Mouse (Mus musculus): ENCODE data around the gene Gk2. TPM values are rescaled to one million over a fixed set of nuclear protein-coding genes. Genes with fewer than 3 reads are reported as not detected.

Gene Gk2
- polyA plus RNA-seq, 1 experiment from 2014 or later, result not detected

GRCm38 (mm10) chr5:97462856-97463255, 6.0 kb upstream of the Gk2 start:
- H3K4me3 ChIP-seq (ENCODE audit: low read depth, low read length), result no peak overlapping the region
- no peaks in the 10 kb centered on the region for H3K9me3 ChIP-seq (replicated peaks; ENCODE audit: control insufficient read depth, low read length, poor library complexity, severe bottlenecking)
- no peaks in the 10 kb centered on the region for H3K4me1 ChIP-seq (ENCODE audit: control insufficient read depth, insufficient read depth, low read length)
- H3K27ac ChIP-seq (ENCODE audit: low read length), result no peak overlapping the region
- no peaks in the 10 kb centered on the region for H3K27me3 ChIP-seq (ENCODE audit: control insufficient read depth, insufficient read depth, low read depth, low read length)
- H3K9ac ChIP-seq (ENCODE audit: low read depth, low read length), result no peak overlapping the region
- WGBS, result 94% methylated on average over 3 of the region's 3 CpGs
- H3K36me3 ChIP-seq (ENCODE audit: control insufficient read depth, insufficient read depth, low read length), result no peaks in the 10 kb centered on the region
- no peak overlapping the region for H3K4me2 ChIP-seq (ENCODE audit: low read length)
- ATAC-seq, result no peak

DNA sequence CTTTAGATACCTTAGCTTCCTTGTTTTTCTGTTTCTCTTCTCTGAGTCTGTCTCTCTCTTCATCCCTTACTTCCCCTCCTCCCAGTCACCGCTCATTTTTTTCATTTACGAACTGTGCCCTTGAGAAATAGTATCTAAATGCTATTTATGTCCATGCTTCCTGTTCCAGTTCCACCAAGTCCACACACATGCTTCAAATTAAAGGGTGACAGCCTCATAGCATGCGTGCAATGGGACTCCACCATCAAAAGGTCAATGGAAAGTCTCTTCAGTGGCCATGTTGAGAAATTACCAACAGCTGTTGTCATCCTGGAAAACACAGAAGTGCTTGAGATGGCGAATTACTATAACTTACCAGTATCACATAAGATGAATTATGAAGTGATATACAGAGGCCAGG, 5.4 kb downstream of the Gk2 start:
- ATAC-seq, result no peak

GRCm38 (mm10) chr5:97444191-97444590, 12.6 kb downstream of the Gk2 start:
- no peak for ATAC-seq
- Histone ChIP-seq H3K36me3 (ENCODE audit: control insufficient read depth, insufficient read depth, low read length) (no peaks in the 10 kb centered on the region), H3K9me3 (replicated peaks; ENCODE audit: control insufficient read depth, low read length, poor library complexity, severe bottlenecking) (peaks cover 3% of the 10 kb centered on the region; the same call in 1 of the 2 replicates), H3K4me1 (ENCODE audit: control insufficient read depth, insufficient read depth, low read length) (no peaks in the 10 kb centered on the region), H3K4me3 (ENCODE audit: low read depth, low read length) (no peak overlapping the region), H3K9ac (ENCODE audit: low read depth, low read length) (no peak overlapping the region), H3K27ac (ENCODE audit: low read length) (no peak overlapping the region), H3K27me3 (ENCODE audit: control insufficient read depth, insufficient read depth, low read depth, low read length) (no peaks in the 10 kb centered on the region), H3K4me2 (ENCODE audit: low read length) (no peak overlapping the region)
- WGBS, result 50% methylated on average over 1 of the region's 1 CpGs

More for the DNA sequence above, 5.4 kb downstream of the Gk2 start:
- Histone ChIP-seq H3K27ac (ENCODE audit: low read length) (no peak overlapping the region), H3K4me1 (ENCODE audit: control insufficient read depth, insufficient read depth, low read length) (no peaks in the 10 kb centered on the region), H3K9ac (ENCODE audit: low read depth, low read length) (no peak overlapping the region), H3K4me3 (ENCODE audit: low read depth, low read length) (no peak overlapping the region), H3K9me3 (replicated peaks; ENCODE audit: control insufficient read depth, low read length, poor library complexity, severe bottlenecking) (peaks cover 3% of the 10 kb centered on the region; the same call in 1 of the 2 replicates), H3K27me3 (ENCODE audit: control insufficient read depth, insufficient read depth, low read depth, low read length) (no peaks in the 10 kb centered on the region), H3K36me3 (ENCODE audit: control insufficient read depth, insufficient read depth, low read length) (no peaks in the 10 kb centered on the region), H3K4me2 (ENCODE audit: low read length) (no peak overlapping the region)
- 93% methylated on average over 4 of the region's 4 CpGs for whole genome bisulfite sequencing

GRCm38 (mm10) chr5:97432512-97432911, 24.3 kb downstream of the Gk2 start:
- Histone ChIP-seq H3K27ac (ENCODE audit: low read length) (no peak overlapping the region), H3K9ac (ENCODE audit: low read depth, low read length) (no peak overlapping the region), H3K4me1 (ENCODE audit: control insufficient read depth, insufficient read depth, low read length) (no peaks in the 10 kb centered on the region), H3K4me2 (ENCODE audit: low read length) (no peak overlapping the region), H3K36me3 (ENCODE audit: control insufficient read depth, insufficient read depth, low read length) (no peaks in the 10 kb centered on the region), H3K27me3 (ENCODE audit: control insufficient read depth, insufficient read depth, low read depth, low read length) (no peaks in the 10 kb centered on the region), H3K4me3 (ENCODE audit: low read depth, low read length) (no peak overlapping the region), H3K9me3 (replicated peaks; ENCODE audit: control insufficient read depth, low read length, poor library complexity, severe bottlenecking) (no peaks in the 10 kb centered on the region)
- no peak for ATAC-seq
- 94% methylated on average over 2 of the region's 2 CpGs for WGBS

GRCm38 (mm10) chr5:97429976-97430375, 26.8 kb downstream of the Gk2 start:
- WGBS, result 86% methylated on average over 9 of the region's 9 CpGs
- Histone ChIP-seq H3K36me3 (ENCODE audit: control insufficient read depth, insufficient read depth, low read length) (no peaks in the 10 kb centered on the region), H3K9me3 (replicated peaks; ENCODE audit: control insufficient read depth, low read length, poor library complexity, severe bottlenecking) (no peaks in the 10 kb centered on the region), H3K27ac (ENCODE audit: low read length) (no peak overlapping the region), H3K4me2 (ENCODE audit: low read length) (no peak overlapping the region), H3K4me3 (ENCODE audit: low read depth, low read length) (no peak overlapping the region), H3K9ac (ENCODE audit: low read depth, low read length) (no peak overlapping the region), H3K4me1 (ENCODE audit: control insufficient read depth, insufficient read depth, low read length) (no peaks in the 10 kb centered on the region), H3K27me3 (ENCODE audit: control insufficient read depth, insufficient read depth, low read depth, low read length) (no peaks in the 10 kb centered on the region)
- ATAC-seq, result no peak

DNA sequence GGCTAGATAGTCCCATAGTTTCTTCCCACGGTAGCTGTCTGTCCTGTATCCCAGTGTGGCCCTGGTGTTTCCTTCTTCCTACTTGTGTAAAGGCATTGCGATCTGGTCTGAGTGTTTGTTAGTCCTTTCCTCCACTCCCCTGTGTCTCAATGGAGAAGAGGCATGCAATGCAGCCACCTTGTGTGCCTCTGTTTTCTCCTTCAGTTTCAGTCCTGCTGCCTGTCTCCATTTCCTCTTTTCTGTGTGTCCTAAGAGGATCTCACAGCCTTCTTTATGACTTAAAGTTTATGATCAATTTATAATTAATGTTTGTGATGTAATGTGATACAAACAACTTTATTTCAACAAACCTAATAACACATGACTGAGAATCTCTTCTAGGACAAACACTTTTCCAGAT, 35.2 kb downstream of the Gk2 start:
- Histone ChIP-seq H3K4me1 (ENCODE audit: control insufficient read depth, insufficient read depth, low read length) (no peaks in the 10 kb centered on the region), H3K4me3 (ENCODE audit: low read depth, low read length) (no peak overlapping the region), H3K27ac (ENCODE audit: low read length) (no peak overlapping the region), H3K9me3 (replicated peaks; ENCODE audit: control insufficient read depth, low read length, poor library complexity, severe bottlenecking) (no peaks in the 10 kb centered on the region), H3K27me3 (ENCODE audit: control insufficient read depth, insufficient read depth, low read depth, low read length) (no peaks in the 10 kb centered on the region), H3K9ac (ENCODE audit: low read depth, low read length) (no peak overlapping the region), H3K4me2 (ENCODE audit: low read length) (no peak overlapping the region), H3K36me3 (ENCODE audit: control insufficient read depth, insufficient read depth, low read length) (no peaks in the 10 kb centered on the region)
- WGBS, result 94% methylated on average over 2 of the region's 2 CpGs
- ATAC-seq, result no peak

DNA sequence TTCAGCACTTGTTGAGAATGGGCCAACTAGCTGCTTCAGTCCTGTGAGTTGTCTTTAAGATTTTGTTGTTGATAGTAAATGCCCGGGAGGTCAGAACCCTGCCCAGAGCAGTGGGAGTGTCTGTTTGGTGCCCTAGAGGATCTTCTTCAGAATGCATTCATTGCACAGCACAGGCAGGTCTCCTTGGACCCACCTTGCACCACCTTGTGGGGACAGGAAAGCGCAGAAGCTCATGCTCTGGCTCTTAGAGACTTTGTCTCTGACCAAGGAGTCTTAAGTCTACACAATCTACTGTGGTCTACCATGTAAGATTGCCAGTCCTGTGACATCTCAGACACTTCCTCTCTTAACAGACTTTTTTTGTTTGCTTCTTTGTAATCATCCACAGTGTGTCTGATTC, 39.6 kb downstream of the Gk2 start:
- 90% methylated on average over 2 of the region's 2 CpGs for WGBS
- no peaks in the 10 kb centered on the region for H3K36me3 ChIP-seq (ENCODE audit: control insufficient read depth, insufficient read depth, low read length)
- H3K4me1 ChIP-seq (ENCODE audit: control insufficient read depth, insufficient read depth, low read length), result no peaks in the 10 kb centered on the region; the same call in 1 of the 2 replicates
- no peaks in the 10 kb centered on the region for H3K9me3 ChIP-seq (replicated peaks; ENCODE audit: control insufficient read depth, low read length, poor library complexity, severe bottlenecking)
- no peak for ATAC-seq
- H3K4me3 ChIP-seq (ENCODE audit: low read depth, low read length), result no peak overlapping the region
- no peak overlapping the region for H3K27ac ChIP-seq (ENCODE audit: low read length)
- no peak overlapping the region for H3K9ac ChIP-seq (ENCODE audit: low read depth, low read length)
- no peak overlapping the region for H3K4me2 ChIP-seq (ENCODE audit: low read length)
- H3K27me3 ChIP-seq (ENCODE audit: control insufficient read depth, insufficient read depth, low read depth, low read length), result no peaks in the 10 kb centered on the region

GRCm38 (mm10) chr5:97415837-97416236, 41.0 kb downstream of the Gk2 start:
- H3K9me3 ChIP-seq (replicated peaks; ENCODE audit: control insufficient read depth, low read length, poor library complexity, severe bottlenecking), result no peaks in the 10 kb centered on the region
- no peaks in the 10 kb centered on the region for H3K36me3 ChIP-seq (ENCODE audit: control insufficient read depth, insufficient read depth, low read length)
- no peak overlapping the region for H3K4me2 ChIP-seq (ENCODE audit: low read length)
- 34% methylated on average over 6 of the region's 6 CpGs for WGBS
- H3K4me3 ChIP-seq (ENCODE audit: low read depth, low read length), result no peak overlapping the region
- no peaks in the 10 kb centered on the region; the same call in 1 of the 2 replicates for H3K4me1 ChIP-seq (ENCODE audit: control insufficient read depth, insufficient read depth, low read length)
- no peak overlapping the region for H3K9ac ChIP-seq (ENCODE audit: low read depth, low read length)
- H3K27me3 ChIP-seq (ENCODE audit: control insufficient read depth, insufficient read depth, low read depth, low read length), result no peaks in the 10 kb centered on the region
- peak; percentile 82 for ATAC-seq
- no peak overlapping the region for H3K27ac ChIP-seq (ENCODE audit: low read length)

DNA sequence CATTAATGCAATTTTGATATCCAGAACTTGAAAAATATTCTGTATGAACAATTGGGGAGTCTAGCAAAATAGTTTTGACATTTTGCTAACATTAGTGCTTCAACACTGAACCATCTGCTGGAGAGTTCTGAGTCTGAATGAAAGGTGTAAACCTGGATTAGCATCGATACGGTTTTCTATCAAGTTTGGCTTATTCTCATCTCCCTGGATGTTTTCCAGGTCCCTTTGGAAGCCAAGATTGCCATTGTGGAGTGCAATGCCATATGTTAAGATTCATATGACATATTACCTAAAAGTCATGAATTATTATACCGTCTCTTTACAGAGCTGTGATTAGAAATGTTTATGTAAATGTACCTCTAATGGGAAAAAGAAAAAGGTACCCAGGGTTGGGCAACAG, 43.1 kb downstream of the Gk2 start:
- no peaks in the 10 kb centered on the region for H3K9me3 ChIP-seq (replicated peaks; ENCODE audit: control insufficient read depth, low read length, poor library complexity, severe bottlenecking)
- 69% methylated on average over 3 of the region's 3 CpGs for WGBS
- ATAC-seq, result no peak
- H3K36me3 ChIP-seq (ENCODE audit: control insufficient read depth, insufficient read depth, low read length), result no peaks in the 10 kb centered on the region
- no peak overlapping the region for H3K4me2 ChIP-seq (ENCODE audit: low read length)
- no peak overlapping the region for H3K4me3 ChIP-seq (ENCODE audit: low read depth, low read length)
- H3K27me3 ChIP-seq (ENCODE audit: control insufficient read depth, insufficient read depth, low read depth, low read length), result no peaks in the 10 kb centered on the region
- H3K4me1 ChIP-seq (ENCODE audit: control insufficient read depth, insufficient read depth, low read length), result peaks cover 4% of the 10 kb centered on the region; the same call in 1 of the 2 replicates
- no peak overlapping the region for H3K9ac ChIP-seq (ENCODE audit: low read depth, low read length)
- H3K27ac ChIP-seq (ENCODE audit: low read length), result no peak overlapping the region

Measured in midbrain, embryonic 16.5 days (tissue).